Mouse (Mus musculus) embryonic facial prominence, embryonic 10.5 days (tissue): ENCODE measurements around the gene Farp1. TPM values are rescaled to one million over a fixed set of nuclear protein-coding genes. Genes with fewer than 3 reads are reported as not detected.

Source experiments
- DNase-seq: peaks from one replicate; pipeline ENCODE4 v3.0.0-alpha.2; 2017; ENCODE audit warnings: low spot score
- H3K27ac ChIP-seq: fragments of 300-500 bp; sonication (generic); replicated peaks from 2 replicates; pipeline ENCODE4 v1.5.1; 2016; ENCODE audit warnings: mild to moderate bottlenecking
- H3K27me3 ChIP-seq: fragments of 300-500 bp; sonication (generic); replicated peaks from 2 replicates; pipeline ENCODE4 v1.6.1; 2016; ENCODE audit warnings: low read depth, mild to moderate bottlenecking; ENCODE audit not compliant: poor library complexity, severe bottlenecking
- H3K36me3 ChIP-seq: fragments of 300-500 bp; sonication (generic); replicated peaks from 2 replicates; pipeline ENCODE4 v1.6.1; 2016; ENCODE audit warnings: mild to moderate bottlenecking, moderate library complexity
- H3K4me1 ChIP-seq: fragments of 300-500 bp; sonication (generic); 2 replicates; pipeline ENCODE4 v1.6.1; 2016
- H3K4me3 ChIP-seq: fragments of 300-500 bp; sonication (generic); 2 replicates; pipeline ENCODE4 v1.5.1; 2016; ENCODE audit warnings: mild to moderate bottlenecking, moderate library complexity
- H3K9me3 ChIP-seq: fragments of 300-500 bp; sonication (generic); 2 replicates; pipeline ENCODE4 v1.6.1; 2016; ENCODE audit warnings: mild to moderate bottlenecking
- WGBS: fragments of 180-500 bp; shearing (Covaris S2); methylation state at CpG from one replicate; pipeline ENCODE4 v1.1.7; 2016; 5-methylcytosine and 5-hydroxymethylcytosine counted together
- polyA plus RNA-seq: library from polyadenylated mRNA; unstranded; fragments of >200 nt; fragmentation: Nextera tagmentation; extraction: Ambion mirVana; gene quantifications from 2 replicates; pipeline ENCODE4 v1.2.1, GENCODE M21; 2016

Farp1 gene
- polyA plus RNA-seq, 1 experiment from 2014 or later, result 41.7 TPM

- Histone ChIP-seq H3K27ac (no peak overlapping the region), H3K4me3 (no peak overlapping the region), H3K36me3 (peaks cover 14% of the 10 kb centered on the region), H3K9me3 (no peaks in the 10 kb centered on the region), H3K4me1 (peaks cover 20% of the 10 kb centered on the region), H3K27me3 (no peaks in the 10 kb centered on the region)
- WGBS, result 93% methylated on average over 2 of the region's 2 CpGs
- no peak for DNase-seq
These were observed 127.8 kb downstream of the Farp1 start for GRCm38 (mm10) chr14:121162822-121163221.

GRCm38 (mm10) chr14:121164866-121165265, 129.9 kb downstream of the Farp1 start:
- Histone ChIP-seq H3K4me1 (peaks cover 20% of the 10 kb centered on the region), H3K36me3 (peaks cover 13% of the 10 kb centered on the region), H3K27me3 (no peaks in the 10 kb centered on the region), H3K9me3 (no peaks in the 10 kb centered on the region), H3K4me3 (no peak overlapping the region), H3K27ac (no peak overlapping the region)
- 96% methylated on average over 1 of the region's 1 CpGs for WGBS
- DNase-seq, result no peak

- Histone ChIP-seq H3K27ac (no peak overlapping the region), H3K36me3 (peaks cover 11% of the 10 kb centered on the region), H3K4me1 (peaks cover 15% of the 10 kb centered on the region), H3K4me3 (no peak overlapping the region), H3K27me3 (no peaks in the 10 kb centered on the region), H3K9me3 (no peaks in the 10 kb centered on the region)
- no peak for DNase-seq
- 86% methylated on average over 6 of the region's 6 CpGs for WGBS
These were observed 130.5 kb downstream of the Farp1 start for GRCm38 (mm10) chr14:121165408-121166037.

- H3K4me3 ChIP-seq, result no peak overlapping the region
- no peaks in the 10 kb centered on the region for H3K9me3 ChIP-seq
- H3K27me3 ChIP-seq, result no peaks in the 10 kb centered on the region
- WGBS, result 84% methylated on average over 7 of the region's 7 CpGs
- H3K4me1 ChIP-seq, result peaks cover 16% of the 10 kb centered on the region
- peaks cover 13% of the 10 kb centered on the region for H3K36me3 ChIP-seq
- H3K27ac ChIP-seq, result no peak overlapping the region
- no peak for DNase-seq
These were observed 131.0 kb downstream of the Farp1 start for GRCm38 (mm10) chr14:121166038-121166436.

GRCm38 (mm10) chr14:121168716-121169115, 133.7 kb downstream of the Farp1 start:
- no peak overlapping the region for H3K27ac ChIP-seq
- 61% methylated on average over 3 of the region's 3 CpGs for WGBS
- DNase-seq, result no peak
- H3K4me1 ChIP-seq, result peaks cover 30% of the 10 kb centered on the region
- peaks cover 18% of the 10 kb centered on the region for H3K36me3 ChIP-seq
- H3K4me3 ChIP-seq, result no peak overlapping the region
- no peaks in the 10 kb centered on the region for H3K27me3 ChIP-seq
- no peaks in the 10 kb centered on the region for H3K9me3 ChIP-seq

- no peak for DNase-seq
- Histone ChIP-seq H3K4me3 (no peak overlapping the region), H3K9me3 (no peaks in the 10 kb centered on the region), H3K27me3 (no peaks in the 10 kb centered on the region), H3K27ac (no peak overlapping the region), H3K4me1 (peaks cover 32% of the 10 kb centered on the region), H3K36me3 (peaks cover 30% of the 10 kb centered on the region)
- 79% methylated on average over 9 of the region's 9 CpGs for WGBS
These were observed 135.3 kb downstream of the Farp1 start for GRCm38 (mm10) chr14:121170321-121170720.

GRCm38 (mm10) chr14:121172065-121173036, 137.4 kb downstream of the Farp1 start:
- DNase-seq, result no peak
- H3K4me3 ChIP-seq, result no peak overlapping the region
- H3K9me3 ChIP-seq, result no peaks in the 10 kb centered on the region
- H3K27me3 ChIP-seq, result no peaks in the 10 kb centered on the region
- peaks cover 46% of the 10 kb centered on the region for H3K36me3 ChIP-seq
- peak overlapping the region; percentile 57; the same call in 1 of the 2 replicates for H3K27ac ChIP-seq
- WGBS, result 68% methylated on average over 19 of the region's 19 CpGs
- H3K4me1 ChIP-seq, result peaks cover 35% of the 10 kb centered on the region

- 79% methylated on average over 9 of the region's 9 CpGs for WGBS
- Histone ChIP-seq H3K36me3 (peaks cover 59% of the 10 kb centered on the region), H3K4me1 (peaks cover 40% of the 10 kb centered on the region), H3K9me3 (no peaks in the 10 kb centered on the region), H3K27ac (no peak overlapping the region), H3K4me3 (no peak overlapping the region), H3K27me3 (no peaks in the 10 kb centered on the region)
- DNase-seq, result no peak
These were observed 140.4 kb downstream of the Farp1 start for GRCm38 (mm10) chr14:121175385-121175784.

GRCm38 (mm10) chr14:121175861-121176260, 140.9 kb downstream of the Farp1 start:
- DNase-seq, result no peak
- Histone ChIP-seq H3K36me3 (peaks cover 56% of the 10 kb centered on the region), H3K27me3 (no peaks in the 10 kb centered on the region), H3K27ac (no peak overlapping the region), H3K4me3 (no peak overlapping the region), H3K4me1 (peaks cover 37% of the 10 kb centered on the region), H3K9me3 (no peaks in the 10 kb centered on the region)
- WGBS, result 89% methylated on average over 4 of the region's 4 CpGs

- Histone ChIP-seq H3K36me3 (peaks cover 56% of the 10 kb centered on the region), H3K4me1 (peaks cover 22% of the 10 kb centered on the region), H3K27me3 (no peaks in the 10 kb centered on the region), H3K4me3 (no peak overlapping the region), H3K27ac (no peak overlapping the region), H3K9me3 (no peaks in the 10 kb centered on the region)
- WGBS, result 75% methylated on average over 6 of the region's 6 CpGs
- DNase-seq, result no peak
These were observed 142.9 kb downstream of the Farp1 start for GRCm38 (mm10) chr14:121177907-121178306.

- peaks cover 55% of the 10 kb centered on the region for H3K36me3 ChIP-seq
- no peaks in the 10 kb centered on the region for H3K9me3 ChIP-seq
- no peak overlapping the region for H3K27ac ChIP-seq
- H3K4me3 ChIP-seq, result no peak overlapping the region
- no peaks in the 10 kb centered on the region for H3K27me3 ChIP-seq
- no peak for DNase-seq
- peaks cover 10% of the 10 kb centered on the region for H3K4me1 ChIP-seq
- WGBS, result 79% methylated on average over 9 of the region's 9 CpGs
These were observed 145.6 kb downstream of the Farp1 start for GRCm38 (mm10) chr14:121180611-121181010.

- no peak for DNase-seq
- H3K4me1 ChIP-seq, result peaks cover 10% of the 10 kb centered on the region
- no peak overlapping the region for H3K4me3 ChIP-seq
- no peaks in the 10 kb centered on the region for H3K27me3 ChIP-seq
- H3K36me3 ChIP-seq, result peaks cover 50% of the 10 kb centered on the region
- no peak overlapping the region for H3K27ac ChIP-seq
- no peaks in the 10 kb centered on the region for H3K9me3 ChIP-seq
- 69% methylated on average over 4 of the region's 4 CpGs for WGBS
These were observed 146.8 kb downstream of the Farp1 start for GRCm38 (mm10) chr14:121181798-121182197.

- no peak overlapping the region for H3K27ac ChIP-seq
- H3K4me1 ChIP-seq, result peaks cover 4% of the 10 kb centered on the region
- DNase-seq, result no peak
- no peaks in the 10 kb centered on the region for H3K9me3 ChIP-seq
- peaks cover 51% of the 10 kb centered on the region for H3K36me3 ChIP-seq
- no peak overlapping the region for H3K4me3 ChIP-seq
- 87% methylated on average over 8 of the region's 8 CpGs for WGBS
- no peaks in the 10 kb centered on the region for H3K27me3 ChIP-seq
These were observed 148.0 kb downstream of the Farp1 start for GRCm38 (mm10) chr14:121182967-121183366.
